Mouse (Mus musculus): ENCODE measurements around the gene Itgam.
"Not testable (repeated sequence)": the region's sequence is repeated elsewhere in the genome, so short reads cannot be mapped to it uniquely, and the experiment has no call there.

Itgam gene

GRCm38 (mm10) chr7:128062456-128062855, at the start of gene Itgam, which contains the start of gene Gm49368:
Gene Itgam, plus strand, starts transcription at chr7:128062640.
Gene Gm49368, plus strand, starts transcription at chr7:128062683.
- no peak for DNase-seq (ENCODE audit: low read depth, low spot score)

- no peak for DNase-seq (ENCODE audit: low read depth, low spot score)
Observed at GRCm38 (mm10) chr7:128013116-128013515, 49.3 kb upstream of the Itgam start.

- DNase-seq (ENCODE audit: low read depth, low spot score), result not testable (repeated sequence)
Observed at GRCm38 (mm10) chr7:128016134-128016533, 46.3 kb upstream of the Itgam start.

- no peak for DNase-seq (ENCODE audit: low read depth, low spot score)
Observed at GRCm38 (mm10) chr7:128016650-128017049, 45.8 kb upstream of the Itgam start.

- no peak for DNase-seq (ENCODE audit: low read depth, low spot score)
Observed at GRCm38 (mm10) chr7:128018275-128018674, 44.2 kb upstream of the Itgam start.

GRCm38 (mm10) chr7:128019187-128019586, 43.3 kb upstream of the Itgam start:
- no peak for DNase-seq (ENCODE audit: low read depth, low spot score)

- DNase-seq (ENCODE audit: low read depth, low spot score), result no peak
Observed at GRCm38 (mm10) chr7:128022974-128023373, 39.5 kb upstream of the Itgam start.

GRCm38 (mm10) chr7:128023565-128023964, 38.9 kb upstream of the Itgam start:
- DNase-seq (ENCODE audit: low read depth, low spot score), result no peak

GRCm38 (mm10) chr7:128024364-128024763, 38.1 kb upstream of the Itgam start:
- no peak for DNase-seq (ENCODE audit: low read depth, low spot score)

GRCm38 (mm10) chr7:128024932-128025331, 37.5 kb upstream of the Itgam start:
- DNase-seq (ENCODE audit: low read depth, low spot score), result no peak

GRCm38 (mm10) chr7:128025381-128025780, 37.1 kb upstream of the Itgam start:
- no peak for DNase-seq (ENCODE audit: low read depth, low spot score)

GRCm38 (mm10) chr7:128031403-128031976, 30.9 kb upstream of the Itgam start:
- no peak for DNase-seq (ENCODE audit: low read depth, low spot score)

GRCm38 (mm10) chr7:128032290-128032988, 30.0 kb upstream of the Itgam start:
- no peak for DNase-seq (ENCODE audit: low read depth, low spot score)

- no peak for DNase-seq (ENCODE audit: low read depth, low spot score)
Observed at GRCm38 (mm10) chr7:128032989-128033293, 29.5 kb upstream of the Itgam start.

- DNase-seq (ENCODE audit: low read depth, low spot score), result no peak
Observed at GRCm38 (mm10) chr7:128033616-128034015, 28.8 kb upstream of the Itgam start.

GRCm38 (mm10) chr7:128042161-128042820, 20.1 kb upstream of the Itgam start:
- DNase-seq (ENCODE audit: low read depth, low spot score), result not testable (repeated sequence)

GRCm38 (mm10) chr7:128044142-128044785, 18.2 kb upstream of the Itgam start:
- DNase-seq (ENCODE audit: low read depth, low spot score), result no peak

GRCm38 (mm10) chr7:128045640-128046039, 16.8 kb upstream of the Itgam start:
- no peak for DNase-seq (ENCODE audit: low read depth, low spot score)

- DNase-seq (ENCODE audit: low read depth, low spot score), result peak; percentile 36
Observed at GRCm38 (mm10) chr7:128048819-128049218, 13.6 kb upstream of the Itgam start.

- DNase-seq (ENCODE audit: low read depth, low spot score), result no peak
Observed at GRCm38 (mm10) chr7:128049254-128049653, 13.2 kb upstream of the Itgam start.

- no peak for DNase-seq (ENCODE audit: low read depth, low spot score)
Observed at GRCm38 (mm10) chr7:128050739-128051138, 11.7 kb upstream of the Itgam start.

GRCm38 (mm10) chr7:128053061-128053460, 9.4 kb upstream of the Itgam start:
- DNase-seq (ENCODE audit: low read depth, low spot score), result no peak

Data from telencephalon, adult 2 months (tissue).